Mouse (Mus musculus) right cerebral cortex, adult 18-20 months (tissue): Measurements from ENCODE around the gene Prss43.
A peak's percentile ranks its signal among the peaks of the same experiment; 100 is the strongest.

Source experiments
- DNase-seq: peaks from one replicate; pipeline ENCODE4 v3.0.0; 2022; ENCODE audit warnings: mixed read lengths

Prss43 gene

DNA sequence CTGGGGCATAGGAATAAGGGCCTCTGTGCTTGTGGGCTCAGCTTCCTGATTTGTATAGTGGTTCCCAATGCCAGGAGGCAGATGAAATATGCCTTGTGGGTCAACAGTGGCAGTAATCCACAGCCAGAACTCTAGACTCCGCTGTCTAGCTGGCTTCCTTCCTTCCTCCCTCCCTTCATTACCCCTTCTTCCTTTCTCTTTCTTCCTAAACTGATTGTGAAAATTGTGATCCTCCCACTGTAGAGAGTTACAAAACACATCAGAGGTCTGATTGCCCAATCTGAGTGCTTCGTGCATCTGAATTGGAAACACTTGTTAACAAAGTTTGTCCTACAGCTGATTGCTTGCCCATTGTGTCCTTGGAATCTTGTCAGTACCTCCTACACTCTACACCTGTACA is 14.9 kb downstream of the Prss43 start:
- DNase-seq: no peak

GRCm38 (mm10) chr9:110844206-110844605 is 17.7 kb downstream of the Prss43 start, which contains the start of gene Prss46:
Gene Prss46 (plus strand): TSS chr9:110844506.
- no peak for DNase-seq

- DNase-seq: no peak
These were observed 22.7 kb downstream of the Prss43 start for GRCm38 (mm10) chr9:110849162-110849561.

GRCm38 (mm10) chr9:110855903-110856302 is 29.4 kb downstream of the Prss43 start:
- no peak for DNase-seq

DNA sequence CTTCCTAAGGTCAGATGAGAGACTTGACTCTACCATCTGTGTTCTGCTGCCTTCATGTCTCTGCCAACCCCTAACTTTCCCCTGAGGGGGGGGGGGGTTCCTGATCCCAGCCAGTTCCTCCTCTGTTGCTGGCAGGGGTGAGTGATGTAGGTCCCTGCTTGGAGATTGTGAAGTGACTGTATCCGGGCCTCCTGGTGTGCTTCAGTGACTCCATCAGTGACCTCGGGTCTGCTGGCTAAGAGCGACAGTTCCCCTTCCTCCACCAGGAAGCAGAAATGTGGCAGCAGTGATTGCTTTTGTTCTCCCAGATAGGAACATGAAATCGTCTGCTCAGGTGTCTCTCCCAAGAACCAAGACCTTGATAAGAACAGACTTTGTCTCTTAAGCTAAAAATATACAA is 30.4 kb downstream of the Prss43 start:
- no peak for DNase-seq

DNA sequence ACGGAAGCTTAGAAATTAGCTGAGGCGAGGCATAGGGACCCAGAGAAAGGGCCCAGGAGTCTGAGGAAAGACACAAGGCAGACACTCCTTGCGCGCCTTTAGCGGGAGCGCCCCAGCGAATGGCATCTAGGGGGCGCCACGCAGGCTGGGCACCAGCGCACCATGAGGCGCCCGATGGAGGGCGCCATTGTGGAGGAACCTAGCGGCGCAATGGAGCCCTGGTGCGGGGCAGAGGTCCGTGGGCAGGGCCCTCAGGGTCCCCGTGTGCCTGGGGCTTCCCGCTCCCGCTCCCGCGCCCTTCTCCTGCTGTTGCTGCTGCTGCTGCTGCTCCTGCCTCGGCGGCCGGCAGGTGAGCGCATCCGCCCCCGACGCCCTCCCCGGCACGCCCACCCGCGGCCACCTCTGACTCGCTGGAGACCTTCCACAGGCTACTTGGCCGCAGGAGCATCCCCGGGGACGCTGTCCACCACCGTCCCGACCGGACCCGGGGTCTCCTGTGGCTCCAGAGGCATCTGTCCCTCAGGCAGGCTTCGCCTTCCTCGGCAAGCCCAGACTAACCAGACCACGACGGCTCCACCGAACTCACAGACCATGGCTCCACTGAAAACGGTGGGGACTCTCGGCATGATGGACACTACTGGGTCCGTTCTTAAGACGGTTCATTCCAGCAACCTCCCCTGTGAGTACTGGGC is 31.4 kb downstream of the Prss43 start, which contains the start of gene Prss50:
TSS of gene Prss50 (plus strand) at position 187 of the 692 bp plus-strand sequence.
- no peak for DNase-seq

DNA sequence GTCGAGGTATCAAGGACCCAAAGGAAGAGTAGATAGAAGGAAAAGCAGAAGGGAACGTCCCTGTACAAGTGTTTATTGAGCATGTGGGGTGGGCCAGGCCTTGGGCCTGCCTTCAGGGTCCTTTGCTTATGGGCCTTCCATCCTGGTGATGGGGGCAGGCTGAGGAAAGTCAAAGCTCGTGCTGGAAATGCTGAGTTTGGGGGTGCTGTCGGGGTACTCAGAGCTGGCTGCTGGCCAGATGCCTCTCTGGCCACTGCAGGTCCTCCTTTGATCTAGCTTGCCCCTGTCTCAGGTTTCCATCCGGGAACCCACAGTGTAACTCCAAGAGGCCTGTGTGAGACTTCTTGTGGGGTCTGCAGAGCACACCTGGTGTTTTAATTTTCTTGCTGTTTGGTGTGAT is 32.0 kb downstream of the Prss43 start:
- DNase-seq: no peak

- no peak for DNase-seq
These were observed 32.6 kb downstream of the Prss43 start for GRCm38 (mm10) chr9:110858967-110859596.

- peak; percentile 66 for DNase-seq
These were observed 44.5 kb downstream of the Prss43 start for GRCm38 (mm10) chr9:110871030-110871429.

DNA sequence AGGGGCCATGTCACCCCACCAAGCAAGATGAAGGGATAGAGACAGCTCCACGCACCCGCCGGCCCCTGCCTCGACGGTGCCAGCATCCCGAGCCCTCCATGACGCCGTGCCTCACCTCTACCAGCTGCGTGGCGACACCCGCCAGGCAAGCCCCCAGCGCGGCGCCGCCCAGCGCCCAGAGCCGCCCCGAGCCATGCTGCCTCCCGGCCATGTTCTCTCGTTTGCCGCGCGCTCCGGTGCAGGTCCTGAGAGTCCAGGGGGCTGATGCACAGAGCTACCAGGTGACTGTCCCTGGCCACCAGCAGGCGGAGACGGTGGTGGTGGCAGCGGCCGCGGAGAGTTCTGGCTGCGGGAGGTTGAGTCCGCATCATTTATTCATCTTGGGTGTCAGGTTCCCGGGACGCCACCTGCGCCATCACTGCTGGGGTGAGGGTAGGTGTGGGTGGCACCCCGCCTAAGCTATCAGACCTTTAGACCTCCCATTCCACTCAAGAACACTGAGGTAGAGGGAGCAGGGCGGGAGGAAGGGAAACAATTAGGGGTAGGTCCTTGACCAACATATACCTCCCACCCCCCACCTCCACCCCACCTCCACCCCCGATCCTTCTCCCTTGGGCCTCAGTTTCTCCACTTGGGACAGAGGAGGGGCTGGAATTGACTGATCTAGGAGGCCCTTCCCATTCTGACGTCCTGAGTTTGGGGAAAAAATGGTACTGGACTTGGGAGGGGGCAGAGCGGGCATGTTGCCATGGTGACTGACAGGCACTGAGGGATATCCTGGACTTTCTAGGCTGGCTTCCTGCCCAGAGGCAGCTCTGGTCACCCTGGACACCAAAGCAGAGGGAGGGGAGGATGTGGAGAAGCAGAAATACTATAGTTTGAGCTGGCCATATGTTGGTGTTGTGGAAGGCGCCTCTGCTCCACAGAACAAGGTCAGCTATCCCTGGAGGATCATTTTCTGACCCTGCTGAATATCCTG is 47.5 kb downstream of the Prss43 start:
- peak; percentile 23 for DNase-seq

- DNase-seq: no peak
These were observed 48.2 kb downstream of the Prss43 start for GRCm38 (mm10) chr9:110874660-110875191.

DNA sequence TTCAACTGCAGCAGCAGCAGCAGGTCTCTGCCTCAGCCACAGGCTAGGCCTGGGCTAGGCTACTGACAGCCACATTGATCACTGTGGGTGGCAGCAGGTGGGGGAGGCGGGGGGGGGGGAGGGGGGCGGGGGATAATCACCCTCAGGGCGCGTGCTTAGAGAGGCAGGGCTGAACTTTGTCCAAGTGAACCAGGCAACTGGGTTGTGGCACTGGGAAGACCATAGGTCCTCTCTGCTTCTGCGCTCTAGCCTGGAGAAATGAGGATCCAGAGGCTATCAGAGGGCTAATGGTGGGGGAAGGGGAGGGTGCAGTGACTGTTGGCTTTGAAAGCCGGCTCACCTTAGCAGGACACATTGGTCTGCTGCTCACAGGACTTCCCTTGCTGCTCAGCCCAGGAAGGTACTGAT is 48.8 kb downstream of the Prss43 start:
- DNase-seq: no peak

DNA sequence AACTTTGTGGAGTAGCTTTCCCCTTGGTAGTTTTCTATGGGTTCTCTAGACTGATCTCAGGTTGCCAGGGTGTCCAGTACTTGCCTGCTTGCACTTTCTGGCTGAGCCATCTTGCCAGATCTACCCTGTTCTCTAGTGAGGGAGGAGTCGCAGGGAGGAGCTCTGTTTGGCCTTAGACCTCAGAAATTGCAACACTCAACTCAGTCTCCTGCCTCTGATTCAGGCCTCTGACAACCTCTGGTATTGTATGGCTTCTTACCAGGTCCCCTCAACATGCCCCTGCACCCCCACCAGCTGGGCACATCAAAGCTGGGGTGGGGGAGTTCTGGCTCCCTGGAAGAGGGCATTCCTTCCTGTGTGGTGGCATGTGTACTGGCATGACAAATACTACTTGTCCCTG is 50.9 kb downstream of the Prss43 start:
- no peak for DNase-seq

- DNase-seq: peak; percentile 29
These were observed 51.4 kb downstream of the Prss43 start for GRCm38 (mm10) chr9:110877888-110878287.

DNA sequence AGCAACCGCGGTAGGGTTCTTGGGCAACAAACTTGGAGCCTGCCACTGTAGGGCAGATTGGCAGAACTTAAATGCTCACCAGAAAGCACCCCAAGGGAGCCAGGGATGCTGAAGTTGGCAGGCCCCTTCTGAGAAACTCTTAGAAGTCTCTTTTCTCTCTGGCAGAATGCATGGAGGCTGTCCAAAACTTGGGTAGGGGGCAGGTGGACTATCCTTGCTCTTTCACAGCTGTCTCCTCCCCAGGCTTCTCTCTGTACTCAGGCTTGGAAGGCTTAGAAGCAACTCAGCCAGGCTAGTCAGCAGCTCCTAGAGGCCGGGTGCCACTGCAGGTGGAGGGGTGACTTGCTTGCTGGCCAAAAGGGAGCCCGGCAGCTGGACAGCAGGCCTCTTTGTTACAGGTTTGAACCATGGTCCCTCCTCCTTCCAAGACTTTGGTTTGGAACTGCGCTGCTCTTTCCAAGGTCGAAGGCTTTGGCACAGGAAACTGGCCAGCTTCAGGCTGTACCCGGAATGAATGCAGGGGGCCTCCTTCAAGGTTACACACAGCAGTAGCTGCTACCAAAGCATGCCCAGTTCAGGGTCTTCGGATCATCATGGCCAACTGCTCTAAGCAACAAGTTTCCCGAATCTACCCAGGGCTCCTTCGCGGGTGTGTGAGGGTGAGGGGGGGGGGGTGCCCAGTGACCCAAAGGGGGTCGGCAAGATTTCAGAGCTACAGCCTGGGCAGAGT is 52.9 kb downstream of the Prss43 start, which contains the start of gene Als2cl:
TSS of gene Als2cl (plus strand) at position 680 of the 730 bp plus-strand sequence.
- peak; percentile 23 for DNase-seq

DNA sequence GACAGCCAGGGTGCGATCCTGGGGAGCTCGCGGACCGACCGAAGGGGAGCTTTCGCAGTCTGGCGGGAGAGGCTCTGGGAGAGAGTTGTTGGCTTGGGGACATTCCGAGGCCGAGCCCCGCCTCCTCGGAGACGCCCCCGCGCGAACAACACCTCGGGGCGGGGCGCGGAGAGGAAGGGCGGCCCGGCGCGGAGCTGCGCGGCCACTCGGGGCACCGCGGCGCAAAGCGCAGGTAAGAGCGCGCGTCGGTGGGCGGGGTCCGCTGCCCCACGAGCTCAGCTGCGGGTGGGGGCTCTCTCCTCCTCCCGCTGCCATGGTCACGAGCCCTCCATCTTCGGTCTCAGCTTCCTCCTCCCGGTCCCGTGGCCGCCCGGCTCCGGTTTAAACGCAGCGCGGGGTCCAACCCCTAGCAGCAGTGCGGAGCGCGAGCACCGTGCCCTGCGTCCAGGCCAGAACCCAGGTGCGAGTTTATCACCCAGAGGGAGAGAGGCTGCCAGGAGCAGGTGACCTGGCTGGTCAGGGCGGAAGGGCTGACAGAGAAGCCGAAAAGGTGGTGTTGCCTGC is 53.6 kb downstream of the Prss43 start, which contains the start of gene Tmie:
TSS of gene Tmie (minus strand) at position 116 of the 564 bp plus-strand sequence.
- peak; percentile 24 for DNase-seq

GRCm38 (mm10) chr9:110880772-110881171 is 54.3 kb downstream of the Prss43 start:
- no peak for DNase-seq
